Mouse (Mus musculus) heart, adult 2 months (tissue): Measurements from ENCODE around the gene Nudcd2. TPM values are rescaled to one million over a fixed set of nuclear protein-coding genes. Genes with fewer than 3 reads are reported as not detected.
A peak's percentile ranks its signal among the peaks of the same experiment; 100 is the strongest.

ENCODE experiments used
- DNase-seq, 2 experiments: peaks; one replicate each; pipeline ENCODE4 v3.0.0; 2021
- H3K27ac ChIP-seq: fragments of 200-600 bp; 2 replicates; pipeline ENCODE4 v1.8.1; 2022
- H3K27me3 ChIP-seq: fragments of 200-500 bp; 2 replicates; pipeline ENCODE4 v1.6.1; 2012; ENCODE audit warnings: mild to moderate bottlenecking, low read length, inconsistent platforms, mixed read lengths; ENCODE audit not compliant: control insufficient read depth, insufficient read depth
- H3K36me3 ChIP-seq: fragments of 200-500 bp; 2 replicates; pipeline ENCODE4 v1.6.1; 2012; ENCODE audit warnings: low read length, inconsistent platforms; ENCODE audit not compliant: control insufficient read depth, insufficient read depth
- H3K4me1 ChIP-seq: fragments of 200-500 bp; 2 replicates; pipeline ENCODE4 v1.6.1; 2011; ENCODE audit warnings: low read length; ENCODE audit not compliant: control insufficient read depth, insufficient read depth
- H3K4me3 ChIP-seq: fragments of 200-600 bp; 2 replicates; pipeline ENCODE4 v1.8.1; 2022
- H3K79me2 ChIP-seq: fragments of 200-500 bp; replicated peaks from 2 replicates; pipeline ENCODE4 v1.6.1; 2012; ENCODE audit warnings: mild to moderate bottlenecking, inconsistent platforms, low read length, moderate library complexity, mixed read lengths; ENCODE audit not compliant: control insufficient read depth, insufficient read depth
- H3K9ac ChIP-seq: fragments of 200-500 bp; 2 replicates; pipeline ENCODE4 v1.6.1; 2012; ENCODE audit warnings: low read depth, mild to moderate bottlenecking, control low read depth, inconsistent platforms, low read length, mixed read lengths
- CTCF ChIP-seq: fragments of 200-600 bp; IDR thresholded peaks from 2 replicates; pipeline ENCODE4 v1.8.1; 2022; ENCODE audit warnings: antibody characterized with exemption, mild to moderate bottlenecking, moderate library complexity
- EP300 ChIP-seq: fragments of 200-500 bp; IDR thresholded peaks from 2 replicates; pipeline ENCODE4 v1.6.1; 2011; ENCODE audit warnings: low read depth, low read length, control low read depth; ENCODE audit not compliant: insufficient read depth
- POLR2A ChIP-seq: fragments of 200-500 bp; IDR thresholded peaks from 2 replicates; pipeline ENCODE4 v1.6.1; 2011; ENCODE audit warnings: mild to moderate bottlenecking, low read depth, low read length, control low read depth; ENCODE audit not compliant: insufficient read depth
- WGBS: fragments of 180-500 bp; shearing (Covaris S2); methylation state at CpG from one replicate; pipeline ENCODE4 v1.1.7; 2018; 5-methylcytosine and 5-hydroxymethylcytosine counted together
- intact Hi-C: fragments of 180-260 bp; cut with DNase I; formaldehyde crosslinking; loops from one replicate; pipeline ENCODE4 v1.15.1; 2025
- polyA plus RNA-seq: library from polyadenylated mRNA; depleted of rRNA; stranded (reverse); fragments of >200 nt; gene quantifications from 2 replicates; pipeline ENCODE4 v1.2.3, GENCODE M21; 2012
- total RNA-seq, 2 experiments: library from RNA; stranded (reverse); gene quantifications; 2 replicates each; pipeline ENCODE4 v1.2.3; 2021

The Nudcd2 gene
- total and polyA plus RNA-seq, 3 experiments: 3.6 to 14.7 (median 14.4) TPM

DNA sequence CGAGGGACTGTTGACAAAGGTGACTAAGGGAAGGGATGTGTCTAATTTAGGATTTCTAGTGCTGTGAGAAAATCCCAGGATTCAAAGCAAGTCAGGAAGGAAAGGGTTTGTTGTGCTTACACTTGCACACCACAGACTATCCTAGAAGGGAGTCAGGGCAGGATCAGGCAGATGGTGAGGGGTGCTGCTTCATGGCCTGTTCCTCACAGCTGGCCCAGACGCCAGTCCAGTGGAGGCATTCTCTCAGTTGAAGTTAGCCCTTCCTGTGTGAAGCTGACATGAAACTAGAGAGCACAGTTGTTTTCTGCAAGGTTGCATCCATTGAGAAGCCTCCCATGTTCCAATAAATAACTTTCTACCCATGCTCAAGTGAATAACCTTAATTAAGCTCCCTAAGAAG is 14.2 kb downstream of the Nudcd2 start:
- no peak for DNase-seq
- H3K27ac ChIP-seq: no peak overlapping the region
- WGBS: 34% methylated on average over 2 of the region's 2 CpGs
- TF ChIP-seq EP300: no peak
- no peak for TF ChIP-seq CTCF
- TF ChIP-seq POLR2A: no peak
- peaks cover 2% of the 10 kb centered on the region; the same call in 1 of the 2 replicates for H3K4me1 ChIP-seq
- no peaks in the 10 kb centered on the region for H3K27me3 ChIP-seq
- peaks cover 22% of the 10 kb centered on the region for H3K36me3 ChIP-seq
- intact Hi-C loops: no loop called here
- no peaks in the 10 kb centered on the region for H3K79me2 ChIP-seq
- H3K9ac ChIP-seq: no peak overlapping the region
- no peak overlapping the region for H3K4me3 ChIP-seq

DNA sequence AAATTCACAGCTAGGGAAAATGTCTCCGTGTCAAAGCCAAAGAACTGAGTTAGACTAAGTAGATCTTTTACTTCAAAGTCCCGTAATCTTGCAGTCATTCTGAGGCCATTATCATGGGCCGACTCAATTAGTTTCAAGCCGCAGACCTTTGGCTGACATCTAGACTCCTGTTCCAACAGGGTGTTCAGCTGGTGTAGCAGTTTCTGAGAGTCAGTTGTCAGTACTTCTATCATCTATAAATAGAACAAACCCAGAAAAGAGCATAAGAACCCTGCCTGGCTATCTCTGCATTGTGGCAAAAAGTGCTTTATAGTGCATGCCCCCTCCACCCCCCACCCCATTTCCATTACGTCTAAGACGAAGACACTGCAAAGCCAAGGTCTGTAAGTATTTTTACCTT is 20.4 kb downstream of the Nudcd2 start:
- Histone ChIP-seq H3K27ac (peak overlapping the region; percentile 97), H3K4me1 (peaks cover 1% of the 10 kb centered on the region), H3K79me2 (no peaks in the 10 kb centered on the region), H3K9ac (peak overlapping the region; percentile 52; the same call in 1 of the 2 replicates), H3K27me3 (no peaks in the 10 kb centered on the region), H3K4me3 (peak overlapping the region; percentile 86), H3K36me3 (peaks cover 34% of the 10 kb centered on the region)
- DNase-seq: peak in 1 of 2 experiments; percentile 33
- intact Hi-C loops: loop anchor here (2.0 kb wide), 1 partner anchor 21 kb away; the partner anchor contains the start of genes Hmmr and Nudcd2
- TF ChIP-seq CTCF (no peak), POLR2A (no peak), EP300 (no peak)
- WGBS: 41% methylated on average over 6 of the region's 6 CpGs

DNA sequence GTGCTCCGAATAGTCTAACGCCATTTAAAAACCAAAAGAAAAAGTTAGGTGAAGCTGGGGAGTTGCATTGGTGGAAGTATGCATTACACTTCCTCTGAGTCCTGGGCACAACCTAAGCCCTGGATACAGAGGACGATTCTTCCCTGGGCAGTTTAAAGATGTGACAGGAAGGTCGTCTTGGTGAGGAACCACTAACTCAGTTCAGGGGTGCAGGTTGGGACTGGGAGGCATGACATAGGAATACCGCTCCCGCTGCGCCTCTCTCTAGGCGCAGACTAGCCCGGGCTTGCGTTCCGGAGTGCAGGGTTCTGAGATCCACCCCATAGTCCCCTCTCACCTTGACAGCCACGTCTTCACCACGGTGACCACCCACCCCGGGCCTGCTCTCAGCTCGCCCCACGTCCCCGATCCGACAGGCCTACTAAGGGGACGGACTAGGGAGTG is 21.2 kb downstream of the Nudcd2 start:
- no peak for DNase-seq
- Histone ChIP-seq H3K36me3 (peaks cover 31% of the 10 kb centered on the region), H3K27ac (peak overlapping the region; percentile 97), H3K4me3 (peak overlapping the region; percentile 86), H3K79me2 (no peaks in the 10 kb centered on the region), H3K27me3 (no peaks in the 10 kb centered on the region), H3K9ac (peak overlapping the region; percentile 94), H3K4me1 (peaks cover 1% of the 10 kb centered on the region)
- intact Hi-C loops: loop anchor here (1.0 to 2.0 kb wide), 2 partner anchors 22 to 62 kb away; partner anchors contain the start of genes Hmmr and Nudcd2
- under 1% methylated on average over 19 of the region's 19 CpGs for WGBS
- TF ChIP-seq EP300: no peak
- TF ChIP-seq CTCF: no peak
- no peak for TF ChIP-seq POLR2A

DNA sequence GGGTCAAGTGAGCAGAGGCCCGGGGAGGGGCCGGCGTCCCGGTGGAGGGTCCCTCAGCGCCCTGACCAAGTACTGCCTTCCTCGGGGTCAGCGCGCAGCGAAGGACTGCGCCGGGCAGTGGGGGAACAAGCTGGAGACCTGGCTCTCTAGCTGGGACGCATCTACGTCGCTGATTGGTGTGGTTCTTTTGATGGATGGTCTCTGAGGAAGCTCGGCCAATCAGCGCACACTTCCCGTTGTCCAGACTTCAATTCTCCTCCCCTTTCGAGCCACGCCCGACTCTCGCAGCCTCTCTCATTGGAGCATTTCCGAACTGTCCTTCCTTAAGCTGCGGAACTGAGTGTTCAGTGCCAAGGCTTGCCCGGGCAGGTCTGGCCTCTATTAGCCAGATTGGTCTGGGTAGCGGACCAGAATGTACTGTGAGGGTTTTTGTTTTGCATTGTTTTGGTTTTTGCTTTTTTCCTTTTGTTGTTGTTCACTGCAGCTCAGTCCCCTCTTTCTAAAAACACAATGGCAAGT is 21.7 kb downstream of the Nudcd2 start, which contains the start of gene Ccng1:
Gene Ccng1 (minus strand): TSS at position 203 of the 519 bp plus-strand sequence.
- Histone ChIP-seq H3K36me3 (peaks cover 31% of the 10 kb centered on the region), H3K79me2 (no peaks in the 10 kb centered on the region), H3K4me1 (peaks cover 1% of the 10 kb centered on the region), H3K27ac (peak within 1 kb of the TSS; percentile 97), H3K4me3 (peak within 1 kb of the TSS; percentile 86), H3K27me3 (no peaks in the 10 kb centered on the region), H3K9ac (peak within 1 kb of the TSS; percentile 94)
- peak; percentile 90 to 95 for DNase-seq
- TF ChIP-seq CTCF (no peak), POLR2A (peak; percentile 98), EP300 (peak; percentile 61; the same call in 1 of the 2 replicates)
- WGBS: under 1% methylated on average over 25 of the region's 25 CpGs
- intact Hi-C loops: loop anchor here (1.0 to 2.0 kb wide), 2 partner anchors 22 to 63 kb away; partner anchors contain the start of genes Hmmr and Nudcd2

DNA sequence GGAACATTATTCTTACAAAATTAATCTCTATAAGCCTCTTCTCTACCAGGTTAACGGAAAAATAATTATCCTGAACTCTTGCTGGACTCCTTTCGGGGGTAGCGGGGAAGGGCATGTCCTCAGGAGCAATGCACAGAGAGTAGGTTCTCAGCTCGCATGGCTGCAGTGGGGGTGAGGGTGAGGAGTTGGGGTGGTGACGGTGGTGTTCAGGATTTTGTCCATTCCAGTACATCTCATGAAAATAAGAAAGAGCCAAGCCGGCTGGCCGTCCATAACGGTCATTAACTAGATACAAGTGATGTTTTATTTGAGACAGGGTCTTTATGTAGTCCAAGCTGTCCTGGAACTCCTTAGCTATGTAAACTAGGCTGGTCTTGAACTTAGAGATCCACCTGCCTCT is 22.5 kb downstream of the Nudcd2 start:
- H3K9ac ChIP-seq: no peak overlapping the region
- TF ChIP-seq POLR2A (no peak), CTCF (no peak), EP300 (no peak)
- no peak overlapping the region for H3K4me3 ChIP-seq
- peak overlapping the region; percentile 77 for H3K27ac ChIP-seq
- intact Hi-C loops: loop anchor here (1.0 to 2.0 kb wide), 2 partner anchors 23 to 64 kb away; partner anchors contain the start of genes Hmmr and Nudcd2
- H3K36me3 ChIP-seq: peaks cover 24% of the 10 kb centered on the region
- no peaks in the 10 kb centered on the region for H3K27me3 ChIP-seq
- 91% methylated on average over 8 of the region's 8 CpGs for WGBS
- peaks cover 1% of the 10 kb centered on the region for H3K4me1 ChIP-seq
- no peak for DNase-seq
- H3K79me2 ChIP-seq: no peaks in the 10 kb centered on the region

DNA sequence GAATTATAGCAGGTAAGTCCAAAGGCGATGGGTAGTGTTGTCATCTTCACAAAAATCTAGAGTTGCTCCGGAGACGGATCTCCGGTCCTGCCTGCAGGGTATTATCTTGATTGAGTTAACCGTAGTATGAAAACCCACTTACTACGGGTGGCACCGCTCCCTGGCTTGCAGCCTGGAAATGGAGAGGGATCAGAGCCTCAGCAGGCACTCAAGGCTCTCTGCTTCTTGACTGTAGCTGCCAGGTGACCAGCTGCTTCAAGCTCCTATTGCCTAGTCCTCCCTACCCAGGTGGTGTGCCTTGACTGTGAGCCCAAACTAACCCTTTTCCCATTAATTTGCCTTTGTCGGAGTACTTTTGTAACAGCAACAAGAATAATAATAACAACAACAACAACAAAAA is 26.4 kb downstream of the Nudcd2 start:
- intact Hi-C loops: loop anchor here (10.0 kb wide), 1 partner anchor 135 kb away; no protein-coding TSS in a partner anchor

More for the DNA sequence above, 26.4 kb downstream of the Nudcd2 start:
- Histone ChIP-seq H3K79me2 (no peaks in the 10 kb centered on the region), H3K9ac (no peak overlapping the region), H3K36me3 (no peaks in the 10 kb centered on the region), H3K27ac (no peak overlapping the region), H3K27me3 (no peaks in the 10 kb centered on the region), H3K4me1 (no peaks in the 10 kb centered on the region; the same call in 1 of the 2 replicates), H3K4me3 (no peak overlapping the region)
- WGBS: 65% methylated on average over 8 of the region's 8 CpGs
- TF ChIP-seq CTCF (no peak), EP300 (no peak), POLR2A (no peak)
- DNase-seq: no peak
